Mouse (Mus musculus) brown adipose tissue, adult 24 weeks (tissue): Measurements from ENCODE around the gene Mxra8. TPM values are rescaled to one million over a fixed set of nuclear protein-coding genes. Genes with fewer than 3 reads are reported as not detected.

Experiments used
- polyA plus RNA-seq: library from polyadenylated mRNA; stranded (reverse); fragments of >200 nt; gene quantifications from 2 replicates; pipeline ENCODE4 v1.2.4, GENCODE M21; 2012; ENCODE audit not compliant: missing spikeins, insufficient read depth, insufficient read length

Mxra8 gene
- polyA plus RNA-seq, 1 experiment, result 22.3 TPM

Other genes starting within 250 kb of the Mxra8 start
- gene Slc35e2, start 238.3 kb upstream of the Mxra8 start, polyA plus RNA-seq, result 7.0 and 9.4 TPM in 2 replicates
- 32.4 and 37.9 TPM in 2 replicates for gene Cdk11b, start 214.8 kb upstream of the Mxra8 start, polyA plus RNA-seq
- not detected in 2 replicates for gene Gm10563, start 194.3 kb upstream of the Mxra8 start, polyA plus RNA-seq
- gene Mmp23, start 186.3 kb upstream of the Mxra8 start, polyA plus RNA-seq, result 3.3 and 5.5 TPM in 2 replicates
- 9.7 and 29.1 TPM in 2 replicates for gene Mib2, start 170.5 kb upstream of the Mxra8 start, polyA plus RNA-seq
- gene Fndc10, start 145.3 kb upstream of the Mxra8 start, polyA plus RNA-seq, result 2.4 and 3.5 TPM in 2 replicates
- gene Ssu72, start 134.9 kb upstream of the Mxra8 start, polyA plus RNA-seq, result 61.2 and 80.5 TPM in 2 replicates
- gene Tmem240, start 104.9 kb upstream of the Mxra8 start, polyA plus RNA-seq, result 0.46 TPM in 1 of 2 replicates, not detected in the other
- 57.0 and 74.0 TPM in 2 replicates for gene Atad3a, start 78.6 kb upstream of the Mxra8 start, polyA plus RNA-seq
- gene Vwa1, start 65.0 kb upstream of the Mxra8 start, polyA plus RNA-seq, result 2.3 and 3.9 TPM in 2 replicates
- gene Tmem88b, start 53.8 kb upstream of the Mxra8 start, polyA plus RNA-seq, result 0.42 and 0.67 TPM in 2 replicates
- not detected in 2 replicates for gene Ankrd65, start 49.2 kb upstream of the Mxra8 start, polyA plus RNA-seq
- gene Mrpl20, start 36.8 kb upstream of the Mxra8 start, polyA plus RNA-seq, result 367 and 416 TPM in 2 replicates
- 28.2 and 61.6 TPM in 2 replicates for gene Ccnl2, start 27.2 kb upstream of the Mxra8 start, polyA plus RNA-seq
- 259 and 309 TPM in 2 replicates for gene Aurkaip1, start 8.4 kb upstream of the Mxra8 start, polyA plus RNA-seq
- gene Dvl1, start 7.7 kb downstream of the Mxra8 start, polyA plus RNA-seq, result 19.2 and 20.2 TPM in 2 replicates
- not detected in 2 replicates for gene Tas1r3, start 23.7 kb downstream of the Mxra8 start, polyA plus RNA-seq
- 6.0 and 11.5 TPM in 2 replicates for gene Cptp, start 29.8 kb downstream of the Mxra8 start, polyA plus RNA-seq
- gene Ints11, start 29.9 kb downstream of the Mxra8 start, polyA plus RNA-seq, result 12.9 and 15.1 TPM in 2 replicates
- 5.7 and 7.8 TPM in 2 replicates for gene Pusl1, start 52.1 kb downstream of the Mxra8 start, polyA plus RNA-seq
- gene Acap3, start 52.1 kb downstream of the Mxra8 start, polyA plus RNA-seq, result 2.9 and 5.2 TPM in 2 replicates
- 34.8 and 46.2 TPM in 2 replicates for gene Ube2j2, start 104.2 kb downstream of the Mxra8 start, polyA plus RNA-seq
- gene C1qtnf12, start 122.6 kb downstream of the Mxra8 start, polyA plus RNA-seq, result 99.7 and 136 TPM in 2 replicates
- gene B3galt6, start 153.0 kb downstream of the Mxra8 start, polyA plus RNA-seq, result 1.8 and 3.0 TPM in 2 replicates
- 138 and 141 TPM in 2 replicates for gene Sdf4, start 153.2 kb downstream of the Mxra8 start, polyA plus RNA-seq
- not detected in 2 replicates for gene Tnfrsf4, start 174.2 kb downstream of the Mxra8 start, polyA plus RNA-seq
- not detected in 2 replicates for gene Tnfrsf18, start 186.5 kb downstream of the Mxra8 start, polyA plus RNA-seq
- not detected in 2 replicates for gene Ttll10, start 219.7 kb downstream of the Mxra8 start, polyA plus RNA-seq